8 mouse cellular contexts compared by ENCODE assay signal in genomic region chr1:39530258-39530943, GRCm38 (mm10). TPM values are rescaled to one million over a fixed set of nuclear protein-coding genes. Genes with fewer than 3 reads are reported as not detected.
DNase-seq lines count a peak whose midpoint lies in the region.

No protein-coding gene starts in this region.

- peak; percentile 89 for DNase-seq in CD4-positive, CD25-positive, alpha-beta regulatory T cell, adult 2 months (ENCODE audit: low read depth, low spot score)
- peak; percentile 74 for DNase-seq in T-cell, adult 2 months (ENCODE audit: low spot score)
- DNase-seq in cerebellum, postnatal 14 days = peak; percentile 90 to 95
- peak; percentile 54 for DNase-seq in gastrocnemius, adult 8-10 months (ENCODE audit: low spot score in 2 of 2)
- peak; percentile 82 to 83 for DNase-seq in kidney, postnatal 4 days
- DNase-seq in lung, adult 18-20 months = peak; percentile 59 to 77
- peak; percentile 88 to 90 for DNase-seq in right cerebral cortex, adult 2 months (ENCODE audit: low spot score in 2 of 2)
- DNase-seq in yolk sac, embryonic 10.5 days (ENCODE audit: low spot score) = peak; percentile 53

RNA-seq across cellular contexts. Expression of gene Cnot11, which starts 4.4 kb away (rescaled TPM):
- total RNA-seq in gastrocnemius, adult 8-10 months (2022) = 10 to 100 TPM; 17.8 to 19.7 (median 18.9) TPM

RNA-seq across cellular contexts. Expression of gene Rnf149, which starts 46.8 kb away (rescaled TPM):
- total RNA-seq in gastrocnemius, adult 8-10 months (2022) = 1 to 10 TPM; 6.6 to 9.6 (median 8.3) TPM

RNA-seq across cellular contexts. Expression of gene Tbc1d8, which starts 51.8 kb away (rescaled TPM):
- 10 to 100 TPM in 1 of 4 experiments, 1 to 10 TPM in 3; 7.6 to 11.6 (median 9.3) TPM for total RNA-seq in gastrocnemius, adult 8-10 months (2022)

Comparison
In these comparisons a context has a peak if more than half of its experiments do, and no peak if none do; other contexts are left out.
1. Peak in every context shown above with its lines: DNase-seq.